Mouse (Mus musculus) myocyte (in vitro differentiated cells): ENCODE measurements around the gene Tenm4. TPM values are rescaled to one million over a fixed set of nuclear protein-coding genes. Genes with fewer than 3 reads are reported as not detected.
A peak's percentile ranks its signal among the peaks of the same experiment; 100 is the strongest.

ENCODE experiments used
- H3K27me3 ChIP-seq: one replicate; pipeline ENCODE4 v1.6.1; 2011; ENCODE audit not compliant: control insufficient read depth, insufficient read depth, insufficient read length
- H3K36me3 ChIP-seq: one replicate; pipeline ENCODE4 v1.6.1; 2011; ENCODE audit not compliant: control insufficient read depth, insufficient read depth
- H3K4me2 ChIP-seq: one replicate; pipeline ENCODE4 v1.6.1; 2011; ENCODE audit warnings: low read depth, control low read depth
- H3K4me3 ChIP-seq: one replicate; pipeline ENCODE4 v1.5.1; 2011; ENCODE audit warnings: mild to moderate bottlenecking, control low read depth, moderate library complexity
- H3K79me2 ChIP-seq: one replicate; pipeline ENCODE4 v1.6.1; 2011; ENCODE audit not compliant: control insufficient read depth, insufficient read depth
- H3ac ChIP-seq: one replicate; pipeline ENCODE4 v1.6.1; 2011; ENCODE audit not compliant: control insufficient read depth, insufficient read length
- CEBPB ChIP-seq: IDR thresholded peaks from 2 replicates; pipeline ENCODE4 v1.6.1; 2011; ENCODE audit warnings: mild to moderate bottlenecking, moderate library complexity; ENCODE audit not compliant: poor library complexity, insufficient read depth, severe bottlenecking
- E2F4 ChIP-seq: IDR thresholded peaks from one replicate; pipeline ENCODE4 v1.6.1; 2011; ENCODE audit warnings: mild to moderate bottlenecking, control low read depth, moderate library complexity; ENCODE audit not compliant: insufficient read depth
- MAX ChIP-seq: IDR thresholded peaks from one replicate; pipeline ENCODE4 v1.6.1; 2011; ENCODE audit warnings: low read depth, mild to moderate bottlenecking, control low read depth
- MYOD1 ChIP-seq, 3 experiments: IDR thresholded peaks; one replicate each; pipeline ENCODE4 v1.6.1; 2011; ENCODE audit warnings: control low read depth in 2 of 3, low read depth in 2 of 3, mild to moderate bottlenecking in 2 of 3, moderate library complexity in 1 of 3; ENCODE audit not compliant: insufficient read length in 2 of 3, control insufficient read depth in 1 of 3
- MYOG ChIP-seq, 3 experiments: IDR thresholded peaks; one replicate each; pipeline ENCODE4 v1.6.1; 2011; ENCODE audit warnings: control low read depth in 2 of 3, low read depth in 2 of 3, mild to moderate bottlenecking in 2 of 3; ENCODE audit not compliant: insufficient read length in 2 of 3, control insufficient read depth in 1 of 3, insufficient read depth in 1 of 3
- POLR2A ChIP-seq: IDR thresholded peaks from one replicate; pipeline ENCODE4 v1.6.1; 2011; ENCODE audit warnings: low read depth, mild to moderate bottlenecking, control low read depth, moderate library complexity; ENCODE audit not compliant: insufficient read length
- POLR2AphosphoS2 ChIP-seq: IDR thresholded peaks from one replicate; pipeline ENCODE4 v1.6.1; 2011; ENCODE audit warnings: low read depth, control low read depth; ENCODE audit not compliant: insufficient read length
- REST ChIP-seq: IDR thresholded peaks from one replicate; pipeline ENCODE4 v1.6.1; 2011; ENCODE audit warnings: mild to moderate bottlenecking, control low read depth, moderate library complexity; ENCODE audit not compliant: insufficient read depth, insufficient read length
- SRF ChIP-seq: IDR thresholded peaks from one replicate; pipeline ENCODE4 v1.6.1; 2011; ENCODE audit warnings: low read depth; ENCODE audit not compliant: control insufficient read depth, insufficient read length
- TCF12 ChIP-seq: IDR thresholded peaks from one replicate; pipeline ENCODE4 v1.6.1; 2011; ENCODE audit warnings: mild to moderate bottlenecking, control low read depth; ENCODE audit not compliant: poor library complexity, insufficient read depth, severe bottlenecking
- TCF3 ChIP-seq: IDR thresholded peaks from one replicate; pipeline ENCODE4 v1.6.1; 2011; ENCODE audit warnings: low read depth, control low read depth; ENCODE audit not compliant: insufficient read length
- USF1 ChIP-seq: IDR thresholded peaks from one replicate; pipeline ENCODE4 v1.6.1; 2011; ENCODE audit warnings: low read depth, mild to moderate bottlenecking, control low read depth, moderate library complexity
- polyA plus RNA-seq: library from polyadenylated mRNA; unstranded; fragments of >200 nt; fragmentation: generic; extraction: Trizol; gene quantifications from one replicate; pipeline ENCODE4 v1.2.1, GENCODE M21; 2012; ENCODE audit warnings: missing spikeins

The Tenm4 gene
- polyA plus RNA-seq, 1 experiment: 10.9 TPM

DNA sequence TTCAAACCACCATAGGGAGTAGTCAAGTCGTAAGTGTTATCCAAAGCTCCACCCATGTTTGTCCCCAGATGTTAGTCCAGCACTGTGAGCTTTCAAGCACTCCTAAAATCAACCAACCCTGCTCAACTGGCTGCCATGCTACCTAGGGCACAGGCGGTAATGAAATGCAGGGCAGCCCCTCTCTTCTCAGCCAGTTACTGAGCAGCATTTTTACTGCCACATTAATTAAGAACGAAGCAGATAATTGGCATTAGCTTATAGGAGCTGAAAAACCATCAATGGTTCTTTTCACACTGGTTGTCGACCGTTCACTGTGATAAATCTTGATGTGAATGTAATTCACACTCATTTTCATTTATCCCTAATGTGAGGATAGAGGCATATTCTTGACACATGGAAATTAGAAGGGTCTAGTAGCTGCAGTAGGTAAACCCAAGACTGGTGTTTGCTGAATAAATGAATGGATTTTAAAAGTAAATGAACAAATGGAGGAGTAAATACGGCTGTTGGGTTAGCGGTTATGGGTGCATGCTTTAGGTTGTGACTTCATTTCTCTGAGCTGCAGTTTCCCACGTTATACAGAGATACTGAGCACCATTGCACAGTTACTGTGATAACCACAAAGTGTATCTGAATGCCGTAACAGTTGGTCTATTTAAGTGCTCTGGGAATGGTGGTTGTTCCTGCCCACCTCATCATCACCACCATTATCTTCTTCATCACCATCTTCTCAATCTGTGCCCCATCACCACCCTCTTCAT, 424.7 kb downstream of the Tenm4 start:
- no peak overlapping the region for H3K4me3 ChIP-seq
- no peaks in the 10 kb centered on the region for H3K27me3 ChIP-seq
- no peaks in the 10 kb centered on the region for H3K36me3 ChIP-seq
- no peak overlapping the region for H3K4me2 ChIP-seq
- TF ChIP-seq MYOD1 (IDR thresholded peaks at IDR 0.05; ENCODE audit: control insufficient read depth in 1 of 3, insufficient read length in 2 of 3, low read depth in 2 of 3) (peak in 1 of 3 experiments; percentile 8), E2F4 (no peak)
- H3K79me2 ChIP-seq: no peaks in the 10 kb centered on the region
- no peak overlapping the region for H3ac ChIP-seq

DNA sequence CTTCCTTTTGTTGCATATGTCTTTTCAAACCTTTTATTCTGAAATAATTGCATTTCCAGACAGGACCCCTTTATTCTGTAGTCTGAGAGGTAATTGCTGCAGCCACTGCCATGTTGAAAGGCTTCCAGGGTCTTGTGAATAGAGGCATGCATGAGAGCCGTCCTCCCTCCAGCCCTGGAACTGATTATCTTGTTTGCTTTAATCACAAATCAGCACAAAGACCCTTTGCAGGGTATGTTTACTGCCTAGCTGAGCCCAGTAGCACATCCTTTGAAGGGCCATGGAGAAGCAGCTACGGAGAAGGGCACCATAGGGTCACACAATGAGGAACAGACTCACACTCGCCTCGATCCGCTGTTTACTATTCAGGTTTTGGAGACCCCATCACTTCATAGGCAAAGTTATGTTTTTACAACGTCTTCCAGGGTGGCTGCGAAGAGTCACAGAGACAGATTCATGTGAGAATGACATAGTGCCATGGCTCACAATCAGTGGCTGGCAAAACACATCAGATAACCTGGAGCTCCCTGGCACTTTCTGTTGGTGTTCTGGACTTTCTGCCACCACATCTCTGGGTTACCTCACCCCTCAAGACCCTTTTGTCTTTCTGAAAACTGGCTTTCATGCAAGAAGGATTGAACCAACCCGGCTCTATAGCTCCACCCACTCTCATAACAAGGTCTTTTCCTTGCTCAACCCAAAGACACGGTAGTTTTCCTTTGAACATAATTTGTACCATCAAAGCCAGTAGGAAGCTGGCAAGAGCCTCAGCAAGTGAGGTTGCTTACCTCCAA, 425.6 kb downstream of the Tenm4 start:
- Histone ChIP-seq H3K4me3 (no peak overlapping the region), H3K36me3 (no peaks in the 10 kb centered on the region), H3K27me3 (no peaks in the 10 kb centered on the region), H3K79me2 (no peaks in the 10 kb centered on the region), H3ac (no peak overlapping the region), H3K4me2 (no peak overlapping the region)
- no peak for TF ChIP-seq POLR2A
- no peak for TF ChIP-seq REST
- no peak for TF ChIP-seq MAX
- TF ChIP-seq USF1: no peak
- TF ChIP-seq MYOG (IDR thresholded peaks at IDR 0.05; ENCODE audit: control insufficient read depth in 1 of 3, insufficient read depth in 1 of 3, insufficient read length in 2 of 3, low read depth in 2 of 3): no peak
- TF ChIP-seq SRF: no peak
- TF ChIP-seq MYOD1 (IDR thresholded peaks at IDR 0.05; ENCODE audit: control insufficient read depth in 1 of 3, insufficient read length in 2 of 3, low read depth in 2 of 3): no peak
- no peak for TF ChIP-seq TCF3
- TF ChIP-seq POLR2AphosphoS2: no peak
- no peak for TF ChIP-seq E2F4
- TF ChIP-seq CEBPB: no peak
- no peak for TF ChIP-seq TCF12

DNA sequence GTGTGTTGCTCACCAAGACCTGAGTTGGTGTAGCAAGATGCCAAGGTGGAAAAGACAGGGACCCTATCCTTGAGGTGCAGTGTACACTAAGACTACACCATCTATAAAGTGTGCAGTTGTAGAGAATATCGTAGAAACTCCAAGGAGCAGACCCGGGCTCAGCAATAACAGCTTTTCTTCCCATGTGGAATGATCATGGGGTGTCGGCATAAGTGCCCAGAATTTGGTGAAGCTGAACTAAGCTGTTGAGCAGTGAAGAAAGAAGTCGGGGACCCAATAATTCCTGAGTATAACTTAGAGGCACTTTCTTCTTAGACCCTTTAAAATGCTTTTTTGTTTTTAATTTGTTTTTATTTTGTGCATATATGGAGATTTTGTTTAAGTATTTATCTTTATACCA, 426.8 kb downstream of the Tenm4 start:
- Histone ChIP-seq H3K4me2 (no peak overlapping the region), H3K36me3 (no peaks in the 10 kb centered on the region), H3K4me3 (no peak overlapping the region), H3K79me2 (no peaks in the 10 kb centered on the region), H3ac (no peak overlapping the region), H3K27me3 (no peaks in the 10 kb centered on the region)
- TF ChIP-seq POLR2AphosphoS2 (no peak), USF1 (no peak), SRF (no peak)

DNA sequence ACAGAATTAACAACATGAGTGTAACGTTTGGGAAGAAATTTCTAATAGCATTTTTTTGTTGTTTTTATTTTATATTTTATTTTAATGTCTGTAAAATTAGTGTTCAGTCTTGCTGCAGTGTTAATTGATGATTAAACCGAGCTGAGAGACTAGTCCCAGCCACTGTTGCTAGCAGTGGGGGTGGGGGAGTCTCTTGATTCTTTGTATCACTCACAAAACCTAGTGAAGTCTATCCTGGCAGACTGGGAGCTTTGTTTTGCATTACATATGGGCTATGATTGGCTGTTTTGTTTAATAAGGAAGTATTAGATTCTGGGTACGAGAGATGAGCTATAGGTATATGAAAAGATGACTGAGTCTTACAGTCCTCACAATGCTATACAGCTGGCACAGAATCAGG, 428.0 kb downstream of the Tenm4 start:
- TF ChIP-seq POLR2A: no peak
- no peak for TF ChIP-seq MYOD1 (IDR thresholded peaks at IDR 0.05; ENCODE audit: control insufficient read depth in 1 of 3, insufficient read length in 2 of 3, low read depth in 2 of 3)
- TF ChIP-seq SRF: no peak
- no peak for TF ChIP-seq REST
- TF ChIP-seq POLR2AphosphoS2: no peak
- TF ChIP-seq CEBPB: no peak
- TF ChIP-seq TCF3: no peak
- TF ChIP-seq E2F4: no peak
- TF ChIP-seq USF1: no peak
- no peak for TF ChIP-seq MYOG (IDR thresholded peaks at IDR 0.05; ENCODE audit: control insufficient read depth in 1 of 3, insufficient read depth in 1 of 3, insufficient read length in 2 of 3, low read depth in 2 of 3)
- no peak for TF ChIP-seq MAX
- TF ChIP-seq TCF12: no peak
- Histone ChIP-seq H3ac (no peak overlapping the region), H3K79me2 (no peaks in the 10 kb centered on the region), H3K4me3 (no peak overlapping the region), H3K36me3 (no peaks in the 10 kb centered on the region), H3K27me3 (no peaks in the 10 kb centered on the region), H3K4me2 (no peak overlapping the region)

DNA sequence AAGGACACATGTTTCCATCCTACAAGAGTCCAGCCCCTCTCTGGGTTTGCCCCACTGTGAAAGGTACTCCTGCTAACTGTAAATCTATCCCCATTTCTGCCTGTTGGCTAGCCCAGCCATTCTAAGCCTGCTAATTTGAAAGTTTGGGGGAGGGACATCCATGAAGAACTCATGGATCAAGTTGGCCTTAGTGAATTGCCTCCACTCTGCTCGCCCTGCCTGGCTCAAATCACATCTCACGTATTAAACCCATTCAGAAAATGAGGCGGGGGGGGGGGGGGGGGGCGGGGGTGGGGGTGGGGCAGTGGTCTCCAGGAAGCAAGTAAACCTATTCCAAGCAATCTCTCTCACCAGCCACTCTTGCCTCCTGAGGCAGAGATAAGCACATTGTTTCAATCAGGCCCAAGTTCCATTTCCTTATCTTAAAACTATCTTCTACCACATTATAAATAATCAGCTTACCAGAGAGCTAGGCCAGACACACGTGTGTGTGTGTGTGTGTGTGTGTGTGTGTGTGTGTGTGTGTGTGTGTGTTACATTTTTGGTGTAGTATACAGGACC, 429.4 kb downstream of the Tenm4 start:
- no peak overlapping the region for H3K4me3 ChIP-seq
- no peaks in the 10 kb centered on the region for H3K36me3 ChIP-seq
- no peaks in the 10 kb centered on the region for H3K27me3 ChIP-seq
- no peak overlapping the region for H3ac ChIP-seq
- H3K79me2 ChIP-seq: no peaks in the 10 kb centered on the region
- TF ChIP-seq CEBPB (no peak), TCF12 (no peak), USF1 (no peak), MYOD1 (IDR thresholded peaks at IDR 0.05; ENCODE audit: control insufficient read depth in 1 of 3, insufficient read length in 2 of 3, low read depth in 2 of 3) (no peak), E2F4 (no peak), MYOG (IDR thresholded peaks at IDR 0.05; ENCODE audit: control insufficient read depth in 1 of 3, insufficient read depth in 1 of 3, insufficient read length in 2 of 3, low read depth in 2 of 3) (no peak), POLR2AphosphoS2 (no peak), REST (no peak), TCF3 (no peak), MAX (no peak), SRF (no peak)
- no peak overlapping the region for H3K4me2 ChIP-seq
